Mouse (Mus musculus): Measurements from ENCODE around the gene Inka1. TPM values are rescaled to one million over a fixed set of nuclear protein-coding genes. Genes with fewer than 3 reads are reported as not detected.
A peak's percentile ranks its signal among the peaks of the same experiment; 100 is the strongest.

Gene Inka1
- total and polyA plus RNA-seq, 3 experiments, result 4.8 to 12.6 (median 8.3) TPM

DNA sequence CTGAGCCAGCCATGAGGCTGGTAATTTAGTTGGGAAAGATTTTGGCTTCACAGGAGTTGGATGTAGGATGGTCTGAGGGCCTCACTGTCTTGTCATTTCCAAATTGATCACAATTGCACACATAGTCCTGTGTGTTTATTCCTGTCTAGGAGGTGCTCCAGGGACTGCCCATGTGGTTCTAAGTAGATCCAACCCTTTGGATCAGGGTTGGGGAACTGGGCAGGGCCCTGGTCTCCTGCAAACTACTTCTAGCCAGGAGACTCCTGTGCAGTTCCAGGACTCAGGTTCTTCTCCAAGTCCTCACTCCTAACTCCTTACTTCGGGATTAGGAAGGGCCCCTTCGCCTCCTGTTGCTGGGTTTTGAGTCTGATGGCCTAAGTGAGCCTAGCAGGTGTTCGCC lies 50.3 kb downstream of the Inka1 start, which contains the start of gene Camkv:
Camkv (plus strand) TSS at position 301 of the 400 bp plus-strand sequence.
- Histone ChIP-seq H3K27ac (no peak within 1 kb of the TSS), H3K4me3 (peak within 1 kb of the TSS; percentile 18; the same call in 1 of the 2 replicates), H3K27me3 (ENCODE audit: control insufficient read depth, insufficient read depth, low read length) (peaks cover 6% of the 10 kb centered on the region), H3K9ac (ENCODE audit: low read depth, low read length) (no peak within 1 kb of the TSS), H3K36me3 (ENCODE audit: control insufficient read depth, insufficient read depth, low read length) (no peaks in the 10 kb centered on the region), H3K4me1 (ENCODE audit: control insufficient read depth, insufficient read depth, low read length) (no peaks in the 10 kb centered on the region), H3K79me2 (replicated peaks; ENCODE audit: control insufficient read depth, insufficient read depth, low read length) (no peaks in the 10 kb centered on the region)
- 40% methylated on average over 3 of the region's 3 CpGs for WGBS
- DNase-seq, result no peak
- intact Hi-C loops (cut with DNase I), result no loop called here
- TF ChIP-seq EP300 (IDR thresholded peaks at IDR 0.05; ENCODE audit: insufficient read depth, low read depth, low read length) (no peak), CTCF (IDR thresholded peaks at IDR 0.05) (no peak), POLR2A (IDR thresholded peaks at IDR 0.05; ENCODE audit: insufficient read depth, low read depth, low read length) (no peak)

Other genes with a start within 250 kb of the Inka1 start
- 10 to 100 TPM; 38.9 to 54.6 TPM for gene Rbm5, start 214.9 kb downstream of the Inka1 start, total RNA-seq (2021)
- 50.5 and 68.3 TPM in 2 replicates for gene Rbm5, start 214.9 kb downstream of the Inka1 start, polyA plus RNA-seq (2012; rRNA removed)
- gene Rbm6, start 112.6 kb downstream of the Inka1 start, total RNA-seq (2021), result 10 to 100 TPM; 29.8 to 31.2 TPM
- gene Rbm6, start 112.6 kb downstream of the Inka1 start, polyA plus RNA-seq (2012; rRNA removed), result 8.3 and 18.1 TPM in 2 replicates
- 10 to 100 TPM; 11.0 to 11.2 TPM for gene Mon1a, start 97.7 kb downstream of the Inka1 start, total RNA-seq (2021)
- 15.1 and 16.0 TPM in 2 replicates for gene Mon1a, start 97.7 kb downstream of the Inka1 start, polyA plus RNA-seq (2012; rRNA removed)
- gene Mst1r, start 79.0 kb downstream of the Inka1 start, total RNA-seq (2021), result 1 to 10 TPM; 3.1 to 3.3 TPM
- 11.3 and 12.5 TPM in 2 replicates for gene Mst1r, start 79.0 kb downstream of the Inka1 start, polyA plus RNA-seq (2012; rRNA removed)
- not detected for gene Actl11, start 57.4 kb downstream of the Inka1 start, total RNA-seq (2021)
- 0.09 and 0.14 TPM in 2 replicates for gene Actl11, start 57.4 kb downstream of the Inka1 start, polyA plus RNA-seq (2012; rRNA removed)
- gene Camkv, start 50.2 kb downstream of the Inka1 start, total RNA-seq (2021), result not detected
- 0.02 and 0.06 TPM in 2 replicates for gene Camkv, start 50.2 kb downstream of the Inka1 start, polyA plus RNA-seq (2012; rRNA removed)
- 1 to 10 TPM in 1 of 2 experiments, under 1 TPM in 1; 0.70 to 1.2 TPM for gene Traip, start 35.7 kb downstream of the Inka1 start, total RNA-seq (2021)
- 0.20 and 0.37 TPM in 2 replicates for gene Traip, start 35.7 kb downstream of the Inka1 start, polyA plus RNA-seq (2012; rRNA removed)
- gene Uba7, start 10.4 kb downstream of the Inka1 start, total RNA-seq (2021), result 10 to 100 TPM; 13.4 to 15.7 TPM
- 53.2 and 59.0 TPM in 2 replicates for gene Uba7, start 10.4 kb downstream of the Inka1 start, polyA plus RNA-seq (2012; rRNA removed)
- not detected for gene Gm20661, start 2.8 kb downstream of the Inka1 start, total RNA-seq (2021)
- 0.32 and 1.2 TPM in 2 replicates for gene Gm20661, start 2.8 kb downstream of the Inka1 start, polyA plus RNA-seq (2012; rRNA removed)
- gene Cdhr4, start 6.6 kb upstream of the Inka1 start, total RNA-seq (2021), result 1 to 10 TPM in 1 of 2 experiments, under 1 TPM in 1; 0.20 to 1.1 TPM
- 2.0 and 8.8 TPM in 2 replicates for gene Cdhr4, start 6.6 kb upstream of the Inka1 start, polyA plus RNA-seq (2012; rRNA removed)
- gene Gm20662, start 10.5 kb upstream of the Inka1 start, total RNA-seq (2021), result 1 to 10 TPM; 1.4 to 1.8 TPM
- 2.3 and 3.0 TPM in 2 replicates for gene Gm20662, start 10.5 kb upstream of the Inka1 start, polyA plus RNA-seq (2012; rRNA removed)
- 10 to 100 TPM; 30.9 to 39.8 TPM for gene Ip6k1, start 16.6 kb upstream of the Inka1 start, total RNA-seq (2021)
- 46.0 and 62.1 TPM in 2 replicates for gene Ip6k1, start 16.6 kb upstream of the Inka1 start, polyA plus RNA-seq (2012; rRNA removed)
- gene Gmppb, start 63.4 kb upstream of the Inka1 start, total RNA-seq (2021), result 10 to 100 TPM; 10.1 to 10.2 TPM
- 9.6 and 11.2 TPM in 2 replicates for gene Gmppb, start 63.4 kb upstream of the Inka1 start, polyA plus RNA-seq (2012; rRNA removed)
- gene Amigo3, start 67.3 kb upstream of the Inka1 start, total RNA-seq (2021), result 1 to 10 TPM; 1.5 to 2.0 TPM
- gene Amigo3, start 67.3 kb upstream of the Inka1 start, polyA plus RNA-seq (2012; rRNA removed), result 3.1 and 5.1 TPM in 2 replicates
- gene Mst1, start 94.6 kb upstream of the Inka1 start, total RNA-seq (2021), result not detected
- 0.59 TPM in 1 of 2 replicates, not detected in the other for gene Mst1, start 94.6 kb upstream of the Inka1 start, polyA plus RNA-seq (2012; rRNA removed)
- 10 to 100 TPM; 79.3 to 86.7 TPM for gene Rnf123, start 97.5 kb upstream of the Inka1 start, total RNA-seq (2021)
- gene Rnf123, start 97.5 kb upstream of the Inka1 start, polyA plus RNA-seq (2012; rRNA removed), result 114 and 126 TPM in 2 replicates
- 10 to 100 TPM; 37.6 to 39.3 TPM for gene Apeh, start 108.7 kb upstream of the Inka1 start, total RNA-seq (2021)
- 58.0 and 92.7 TPM in 2 replicates for gene Apeh, start 108.7 kb upstream of the Inka1 start, polyA plus RNA-seq (2012; rRNA removed)
- under 1 TPM; 0.03 to 0.05 TPM for gene Bsn, start 204.5 kb upstream of the Inka1 start, total RNA-seq (2021)
- gene Bsn, start 204.5 kb upstream of the Inka1 start, polyA plus RNA-seq (2012; rRNA removed), result 0.06 and 0.10 TPM in 2 replicates

Data from heart, adult 2 months (tissue).